Mouse (Mus musculus): ENCODE results near the gene Ank3.

Gene Ank3

GRCm38 (mm10) chr10:69405431-69405830, 6.9 kb downstream of the Ank3 start:
- no peak for DNase-seq (ENCODE audit: low read depth, low spot score)

GRCm38 (mm10) chr10:69414888-69415287, 16.3 kb downstream of the Ank3 start:
- no peak for DNase-seq (ENCODE audit: low read depth, low spot score)

- DNase-seq (ENCODE audit: low read depth, low spot score), result no peak
These were observed 20.1 kb downstream of the Ank3 start for GRCm38 (mm10) chr10:69418716-69419115.

GRCm38 (mm10) chr10:69420306-69420705, 21.7 kb downstream of the Ank3 start:
- no peak for DNase-seq (ENCODE audit: low read depth, low spot score)

- no peak for DNase-seq (ENCODE audit: low read depth, low spot score)
These were observed 25.5 kb downstream of the Ank3 start for GRCm38 (mm10) chr10:69424051-69424450.

- DNase-seq (ENCODE audit: low read depth, low spot score), result no peak
These were observed 31.6 kb downstream of the Ank3 start for GRCm38 (mm10) chr10:69430138-69430537.

GRCm38 (mm10) chr10:69431101-69431500, 32.5 kb downstream of the Ank3 start:
- no peak for DNase-seq (ENCODE audit: low read depth, low spot score)

GRCm38 (mm10) chr10:69435213-69435612, 36.6 kb downstream of the Ank3 start:
- no peak for DNase-seq (ENCODE audit: low read depth, low spot score)

GRCm38 (mm10) chr10:69439449-69439848, 40.9 kb downstream of the Ank3 start:
- DNase-seq (ENCODE audit: low read depth, low spot score), result peak; percentile 80

GRCm38 (mm10) chr10:69444546-69444945, 46.0 kb downstream of the Ank3 start:
- DNase-seq (ENCODE audit: low read depth, low spot score), result no peak

GRCm38 (mm10) chr10:69445951-69446350, 47.4 kb downstream of the Ank3 start:
- no peak for DNase-seq (ENCODE audit: low read depth, low spot score)

GRCm38 (mm10) chr10:69446566-69446965, 48.0 kb downstream of the Ank3 start:
- no peak for DNase-seq (ENCODE audit: low read depth, low spot score)

GRCm38 (mm10) chr10:69447308-69447707, 48.7 kb downstream of the Ank3 start:
- no peak for DNase-seq (ENCODE audit: low read depth, low spot score)

- no peak for DNase-seq (ENCODE audit: low read depth, low spot score)
These were observed 49.6 kb downstream of the Ank3 start for GRCm38 (mm10) chr10:69448174-69448573.

GRCm38 (mm10) chr10:69451006-69451405, 52.4 kb downstream of the Ank3 start:
- DNase-seq (ENCODE audit: low read depth, low spot score), result no peak

- peak; percentile 68 for DNase-seq (ENCODE audit: low read depth, low spot score)
These were observed 53.8 kb downstream of the Ank3 start for GRCm38 (mm10) chr10:69452180-69452977.

- DNase-seq (ENCODE audit: low read depth, low spot score), result no peak
These were observed 55.0 kb downstream of the Ank3 start for GRCm38 (mm10) chr10:69453531-69453930.

- no peak for DNase-seq (ENCODE audit: low read depth, low spot score)
These were observed 55.9 kb downstream of the Ank3 start for GRCm38 (mm10) chr10:69454480-69454879.

GRCm38 (mm10) chr10:69464826-69465225, 66.3 kb downstream of the Ank3 start:
- no peak for DNase-seq (ENCODE audit: low read depth, low spot score)

GRCm38 (mm10) chr10:69465558-69466200, 67.1 kb downstream of the Ank3 start:
- DNase-seq (ENCODE audit: low read depth, low spot score), result no peak

- DNase-seq (ENCODE audit: low read depth, low spot score), result no peak
These were observed 67.6 kb downstream of the Ank3 start for GRCm38 (mm10) chr10:69466201-69466585.

GRCm38 (mm10) chr10:69466586-69466985, 68.0 kb downstream of the Ank3 start:
- no peak for DNase-seq (ENCODE audit: low read depth, low spot score)

- DNase-seq (ENCODE audit: low read depth, low spot score), result no peak
These were observed 68.6 kb downstream of the Ank3 start for GRCm38 (mm10) chr10:69467182-69467581.

Measured in retina, adult 2 months (tissue).